8 mouse cellular contexts compared by ENCODE assay signal in the genomic region with DNA sequence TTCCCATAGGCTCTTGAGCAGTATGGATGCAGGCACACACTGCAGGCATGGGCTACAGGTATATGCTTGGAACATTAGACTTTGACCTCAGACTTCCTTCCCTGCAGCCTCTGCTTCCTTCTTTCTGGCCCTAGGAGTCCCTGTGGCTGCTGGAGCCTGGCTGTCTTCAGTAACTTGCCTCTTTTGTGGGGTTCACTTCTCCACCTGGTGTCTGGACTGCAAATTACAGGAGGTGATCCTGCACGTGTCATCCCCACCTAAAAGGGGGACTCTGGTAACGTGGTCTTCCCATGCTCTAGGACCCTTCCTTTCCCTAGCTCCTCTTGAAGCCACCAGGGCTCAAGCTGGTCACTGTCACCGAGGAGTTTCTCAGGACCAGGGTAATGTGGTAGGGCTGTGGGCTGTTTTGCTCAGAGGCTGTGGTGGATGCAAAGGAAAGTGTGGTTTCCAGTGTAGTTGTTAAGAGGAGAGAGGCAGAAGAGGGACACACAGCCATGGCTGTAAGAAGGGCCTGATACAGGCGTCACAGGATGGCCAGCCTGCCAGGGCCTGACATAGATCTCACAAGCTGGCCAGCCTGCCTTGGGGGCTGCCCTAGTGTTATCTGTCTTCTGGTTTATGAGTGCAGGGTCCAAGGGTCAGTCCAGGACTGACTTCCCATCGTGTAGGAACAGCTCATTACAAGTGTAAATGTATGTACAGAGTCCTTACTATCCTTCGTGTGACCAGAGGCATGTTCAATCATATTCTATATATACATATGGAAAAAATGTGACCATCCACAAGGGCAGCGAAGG. TPM values are rescaled to one million over a fixed set of nuclear protein-coding genes. Genes with fewer than 3 reads are reported as not detected.
A peak's percentile ranks its signal among the peaks of the same experiment; 100 is the strongest.
DNase-seq lines count a peak whose midpoint lies in the region; TF ChIP-seq lines count a peak whose summit lies in the region.

No protein-coding gene starts in this region.

- no peak for DNase-seq in gastrocnemius, adult 2 months
- no peak for DNase-seq in gastrocnemius, adult 8-10 months (ENCODE audit: low spot score in 2 of 2)
- DNase-seq in B cell, adult 2 months = peak; percentile 23 to 38
- DNase-seq in brain, adult 2 months (ENCODE audit: low read depth, low spot score) = peak; percentile 66
- DNase-seq in induced T-regulatory cell, adult 2 months (ENCODE audit: low read depth) = peak; percentile 82
- DNase-seq in liver, adult 2 months (ENCODE audit: extremely low read depth, low read depth, low spot score) = peak; percentile 43
- DNase-seq in spleen, postnatal 4 days (ENCODE audit: low spot score in 2 of 2) = peak; percentile 59 to 80
- DNase-seq in ovary, adult 18-20 months (ENCODE audit: low spot score) = no peak

- TF ChIP-seq CTCF in gastrocnemius, adult 2 months (IDR thresholded peaks at IDR 0.05) = peak; percentile 25; the same call in 1 of the 2 replicates
- TF ChIP-seq CTCF in liver, adult 2 months (IDR thresholded peaks at IDR 0.05; ENCODE audit: low read depth, low read length) = peak; percentile 62

- TF ChIP-seq POLR2A in liver, adult 2 months (IDR thresholded peaks at IDR 0.05; ENCODE audit: extremely low read depth, insufficient read depth, low read length) = no peak

- 55% methylated on average over 7 of the region's 7 CpGs for WGBS in liver, adult 2 months

- H3K27me3 ChIP-seq in liver, adult 2 months (ENCODE audit: control insufficient read depth, insufficient read depth, low read length) = no peaks in the 10 kb centered on the region

- no peak overlapping the region for H3K27ac ChIP-seq in gastrocnemius, adult 2 months
- H3K27ac ChIP-seq in liver, adult 2 months (replicated peaks; ENCODE audit: insufficient read depth, low read depth, low read length) = no peak overlapping the region

- no peaks in the 10 kb centered on the region for H3K36me3 ChIP-seq in liver, adult 2 months (ENCODE audit: control insufficient read depth, insufficient read depth, low read length)

- no peak overlapping the region for H3K9ac ChIP-seq in liver, adult 2 months (ENCODE audit: low read depth, low read length)

- peaks cover 6% of the 10 kb centered on the region; the same call in 1 of the 2 replicates for H3K4me1 ChIP-seq in liver, adult 2 months (ENCODE audit: control insufficient read depth, insufficient read depth, low read length)

- intact Hi-C loops in gastrocnemius, adult 2 months (cut with DNase I) = no loop called here

- H3K4me3 ChIP-seq in gastrocnemius, adult 2 months = no peak overlapping the region
- no peak overlapping the region for H3K4me3 ChIP-seq in liver, adult 2 months (ENCODE audit: insufficient read depth, low read depth, low read length)

- no peaks in the 10 kb centered on the region for H3K79me2 ChIP-seq in liver, adult 2 months (ENCODE audit: control insufficient read depth, insufficient read depth, low read length)

RNA-seq across cellular contexts. Expression of gene Iqgap2, which starts 59.6 kb away (rescaled TPM):
- 1 to 10 TPM in 1 of 2 experiments, under 1 TPM in 1; 0.94 to 1.3 TPM for total RNA-seq in gastrocnemius, adult 2 months (2021)
- under 1 TPM; 0.39 to 0.92 (median 0.84) TPM for total RNA-seq in gastrocnemius, adult 8-10 months (2022)
- total RNA-seq in liver, adult 2 months (2014; rRNA removed) = 156 and 189 TPM in 2 replicates
- 21.4 and 31.5 TPM in 2 replicates for polyA plus RNA-seq in liver, adult 2 months (2012; rRNA removed)

Comparison
In these comparisons a context has a peak if more than half of its experiments do, and no peak if none do; other contexts are left out.
1. DNase-seq: peak in B cell, adult 2 months (2 of 2), brain, adult 2 months (single experiment), induced T-regulatory cell, adult 2 months (single experiment), liver, adult 2 months (single experiment) and spleen, postnatal 4 days (2 of 2); none in gastrocnemius, adult 2 months (single experiment), gastrocnemius, adult 8-10 months (0 of 2) and ovary, adult 18-20 months (single experiment).
2. RNA of gene Iqgap2, which starts 59.6 kb away (total RNA-seq): 156 to 189 TPM in liver, adult 2 months; 0.94 to 1.3 TPM in gastrocnemius, adult 2 months and 0.39 to 0.92 TPM in gastrocnemius, adult 8-10 months; every median in the first group is over 10 times any median in the second.